Mouse (Mus musculus): ENCODE measurements around the gene Zfp280c.

GRCm38 (mm10) chrX:48623049-48623378 lies 28.7 kb upstream of the Zfp280c start:
- TF ChIP-seq POLR2A (IDR thresholded peaks at IDR 0.05; ENCODE audit: control insufficient read depth, low read depth, low read length) (no peak), CTCF (IDR thresholded peaks at IDR 0.05; ENCODE audit: control insufficient read depth, insufficient read depth, insufficient replicate concordance, low read depth, low read length) (no peak)

All from testis, adult 2 months (tissue).